Mouse (Mus musculus) ES-CJ7 (cell line): Measurements from ENCODE around the gene Spred2.

Experiments used
- DNase-seq: peaks from one replicate; pipeline ENCODE4 v3.0.0; 2011; ENCODE audit warnings: low read depth, low spot score

Spred2 gene

DNA sequence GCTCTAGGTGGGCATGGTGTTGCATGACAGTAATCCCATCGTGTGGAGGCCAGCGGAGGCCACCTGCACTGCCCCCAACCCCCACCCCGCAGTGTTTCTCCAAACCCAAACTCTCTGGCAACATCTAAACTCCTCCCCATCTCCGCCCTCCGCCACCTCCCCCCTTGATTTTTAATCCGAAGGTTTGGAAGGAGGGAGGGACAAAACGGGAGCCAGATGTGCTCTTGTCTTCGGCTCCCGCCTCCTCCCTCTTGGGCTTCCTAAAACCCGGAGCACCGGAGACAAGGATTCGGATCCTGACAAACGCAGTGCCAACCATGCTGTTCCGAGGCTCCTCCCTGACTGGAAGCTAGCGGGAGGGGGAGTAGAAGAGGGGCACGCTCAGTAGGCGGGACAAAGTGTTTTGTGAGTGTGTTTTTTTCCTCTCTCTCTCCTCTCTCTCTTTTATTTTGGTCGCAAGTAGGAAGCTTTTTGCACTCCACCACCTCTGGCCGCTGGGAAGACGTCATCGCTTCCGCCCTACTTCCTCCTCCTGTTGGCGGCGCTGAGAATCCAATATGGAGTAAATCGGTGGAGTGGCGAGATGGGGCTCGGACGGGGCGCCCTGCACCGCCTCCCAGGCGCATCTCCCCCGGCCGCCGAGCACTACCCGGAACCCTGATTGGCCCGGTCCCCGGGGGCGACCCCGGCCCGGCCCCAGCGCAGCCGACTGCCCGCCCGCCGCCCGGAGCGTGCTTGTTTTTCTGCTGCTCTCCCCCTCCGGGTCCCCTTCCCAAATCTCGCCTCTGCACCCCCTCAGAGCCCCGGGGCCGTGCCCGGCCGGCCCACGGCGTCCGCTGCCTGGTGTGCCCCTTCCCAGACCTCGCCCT, at the start of gene Spred2:
TSS of gene Spred2 (plus strand) at position 488 of the 869 bp plus-strand sequence.
- DNase-seq = peak; percentile 96

DNA sequence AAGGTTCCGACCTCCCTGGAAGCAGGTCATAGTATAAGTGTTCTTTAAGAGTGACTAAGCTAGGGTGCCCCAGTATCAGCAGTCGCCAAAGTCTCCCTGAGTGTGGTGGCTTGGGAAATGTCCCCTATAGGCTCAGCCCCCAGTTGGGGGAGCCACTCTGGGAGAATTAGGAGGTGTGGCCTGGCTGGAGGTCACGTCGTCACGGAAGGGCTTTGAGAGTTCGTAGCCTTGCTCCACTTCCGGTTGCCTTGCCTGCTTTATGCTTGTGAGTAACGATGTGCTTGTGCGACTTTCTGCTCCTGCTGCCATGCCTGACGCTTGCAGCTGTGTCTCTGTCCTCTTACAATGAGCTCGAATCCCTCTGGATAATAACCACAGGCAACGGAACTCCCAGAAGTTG, 48.6 kb upstream of the Spred2 start:
- DNase-seq = peak; percentile 27

DNA sequence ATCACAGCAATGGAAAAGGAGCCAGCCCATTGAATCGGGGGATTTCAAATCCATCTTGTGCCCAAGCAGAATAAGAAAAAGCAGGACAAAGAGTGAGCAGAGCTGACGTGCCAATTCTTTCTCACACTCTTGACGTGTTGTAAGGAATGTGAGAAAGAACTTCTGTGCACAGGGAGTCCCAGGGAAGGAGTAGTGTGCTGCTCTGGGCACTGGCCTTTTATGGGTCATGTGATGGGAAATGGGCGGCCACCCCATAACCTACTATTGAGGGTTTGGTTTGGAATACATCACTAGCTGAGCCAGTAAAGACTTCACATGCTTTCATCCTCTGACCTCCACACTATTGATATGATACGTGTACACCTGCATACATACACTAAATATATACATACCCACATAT, 48.2 kb upstream of the Spred2 start:
- no peak for DNase-seq

DNA sequence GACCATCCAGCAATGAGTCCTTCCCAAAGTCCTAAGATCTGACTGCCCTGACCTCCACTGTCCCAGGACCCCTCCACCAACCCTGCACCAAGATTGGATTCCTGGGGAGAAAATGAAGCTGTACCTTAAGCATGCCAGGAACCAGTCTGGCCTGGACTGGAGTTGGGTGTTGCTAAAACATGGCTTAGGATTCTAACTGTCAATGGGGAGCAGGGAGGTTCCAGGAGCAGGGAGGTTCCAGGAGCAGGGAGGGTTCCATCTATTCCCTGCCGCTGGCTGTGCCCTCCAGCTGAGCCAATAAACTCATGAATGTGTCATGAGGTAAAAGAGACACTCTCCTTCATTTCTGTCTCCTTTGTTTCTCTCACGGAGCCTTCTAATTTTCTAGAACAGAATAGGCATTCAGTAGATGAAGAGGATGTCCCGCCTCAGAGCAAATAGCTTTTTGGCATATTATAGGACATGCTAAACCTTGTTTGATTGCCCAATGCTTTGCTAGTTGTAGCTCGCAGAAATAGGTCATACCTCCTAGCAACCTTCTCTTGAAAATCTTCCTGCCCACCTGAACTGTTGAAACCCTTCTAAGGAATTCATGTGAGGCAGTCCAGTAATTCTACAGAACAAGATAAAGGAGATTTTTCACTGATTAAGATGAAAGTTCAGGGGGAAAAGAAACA, 46.8 kb upstream of the Spred2 start:
- DNase-seq = peak; percentile 62

DNA sequence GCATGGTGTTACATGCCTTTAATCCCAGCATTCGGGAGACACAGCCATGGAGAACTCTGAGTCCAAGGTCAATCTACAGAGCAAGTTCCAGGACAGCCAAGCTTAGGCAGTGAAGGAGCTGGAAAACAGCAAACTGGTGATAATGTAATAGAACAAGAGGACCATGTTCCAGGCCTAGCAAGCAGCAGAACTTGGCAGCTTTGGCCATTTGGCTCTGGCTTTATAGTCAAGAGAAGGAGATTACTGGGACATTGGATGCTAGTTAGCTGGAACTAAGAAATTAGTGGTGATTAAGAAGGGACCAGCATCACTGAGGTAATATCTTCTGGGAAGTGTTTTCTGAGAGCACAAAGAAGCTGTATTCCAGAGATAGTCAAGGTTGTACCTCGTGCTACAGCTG, 42.8 kb upstream of the Spred2 start:
- no peak for DNase-seq

DNA sequence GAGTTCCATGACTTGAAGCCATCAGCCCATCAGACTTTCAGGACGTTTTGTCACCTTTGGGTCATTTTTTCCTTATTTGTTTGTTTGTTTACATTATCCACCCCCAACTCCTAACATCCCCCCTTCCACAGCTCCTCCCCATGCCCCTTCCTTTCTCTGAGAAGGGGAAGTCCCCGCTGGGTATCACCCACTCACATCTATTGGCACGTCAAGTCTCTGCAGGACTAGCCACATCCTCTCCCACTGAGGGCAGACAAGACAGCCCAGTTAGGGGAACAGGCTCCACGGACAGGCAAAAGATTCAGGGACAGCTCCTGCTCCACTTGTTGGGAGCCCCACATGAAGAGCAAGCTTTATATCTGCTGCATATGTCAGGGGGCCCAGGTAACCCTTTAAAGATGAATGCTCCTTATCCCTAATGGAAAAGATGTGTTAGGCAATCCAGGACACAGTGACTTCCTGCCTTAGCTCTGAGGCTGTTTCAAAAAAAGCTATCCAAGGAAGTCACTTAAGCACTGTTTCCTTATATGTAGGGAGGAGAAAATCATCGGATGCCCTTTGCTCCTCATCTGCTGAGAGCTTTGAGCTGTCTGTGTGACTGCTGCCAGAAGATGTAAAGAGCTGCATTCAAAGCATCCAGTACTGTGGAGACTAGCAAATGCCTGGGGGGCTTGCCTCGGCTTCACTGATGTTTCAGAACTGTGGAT, 33.3 kb upstream of the Spred2 start:
- no peak for DNase-seq

DNA sequence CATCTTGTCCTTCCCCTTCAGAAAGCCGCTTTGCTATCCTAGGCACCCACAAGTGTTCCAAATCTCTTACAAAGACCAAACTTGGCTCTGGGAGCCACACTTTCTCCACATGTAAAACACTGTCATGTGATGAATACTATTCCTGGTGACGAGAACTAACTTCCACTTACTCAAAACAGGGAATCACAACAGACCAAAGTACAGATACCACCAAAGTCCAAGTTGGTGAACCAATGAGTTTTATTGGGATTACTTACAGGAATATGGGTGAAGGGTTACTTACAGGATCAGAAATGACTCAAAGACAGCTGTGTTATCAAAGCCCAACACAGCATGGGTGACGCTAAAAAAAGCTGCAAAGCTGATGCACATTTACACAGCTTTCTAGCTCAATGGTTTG, 30.9 kb upstream of the Spred2 start:
- DNase-seq = no peak

DNA sequence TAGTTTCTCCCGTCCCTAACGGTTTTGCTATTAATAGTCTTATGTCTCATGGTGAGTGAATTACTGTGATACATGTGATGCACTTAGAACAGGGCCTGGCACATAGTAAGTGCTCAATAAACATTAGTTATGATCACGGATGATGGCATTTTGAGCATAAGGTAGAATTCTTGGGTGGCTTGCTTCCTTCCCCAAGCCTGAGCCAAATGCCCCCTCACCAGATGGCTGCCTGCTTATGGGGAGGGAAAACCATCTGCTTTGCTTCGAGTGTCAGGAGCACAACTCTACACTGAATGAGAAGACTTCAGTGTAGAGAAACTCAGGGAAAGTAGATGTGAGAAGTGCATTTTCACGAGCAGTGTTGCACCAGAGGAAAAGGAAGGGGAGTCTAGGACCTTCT, 24.6 kb upstream of the Spred2 start:
- no peak for DNase-seq

DNA sequence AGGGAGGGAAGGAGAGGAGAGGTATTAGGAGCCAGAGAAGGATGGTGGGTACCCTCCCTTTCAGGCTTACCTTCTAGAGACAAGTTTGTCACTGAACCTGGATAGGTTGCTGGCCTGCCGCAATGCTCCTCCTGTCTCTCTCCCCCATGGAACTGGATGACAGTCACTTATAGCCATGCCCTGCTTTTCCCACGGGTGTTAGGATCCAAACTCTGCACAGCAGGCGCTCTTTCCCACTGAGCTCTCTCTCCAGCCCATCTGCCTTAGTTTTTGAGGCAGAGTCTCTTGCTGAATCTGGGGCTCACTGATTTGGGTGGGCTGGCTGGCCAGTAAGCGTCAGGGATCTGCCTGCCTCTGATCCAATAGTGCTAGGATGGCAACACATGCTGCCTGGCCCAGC, 23.5 kb upstream of the Spred2 start:
- no peak for DNase-seq

DNA sequence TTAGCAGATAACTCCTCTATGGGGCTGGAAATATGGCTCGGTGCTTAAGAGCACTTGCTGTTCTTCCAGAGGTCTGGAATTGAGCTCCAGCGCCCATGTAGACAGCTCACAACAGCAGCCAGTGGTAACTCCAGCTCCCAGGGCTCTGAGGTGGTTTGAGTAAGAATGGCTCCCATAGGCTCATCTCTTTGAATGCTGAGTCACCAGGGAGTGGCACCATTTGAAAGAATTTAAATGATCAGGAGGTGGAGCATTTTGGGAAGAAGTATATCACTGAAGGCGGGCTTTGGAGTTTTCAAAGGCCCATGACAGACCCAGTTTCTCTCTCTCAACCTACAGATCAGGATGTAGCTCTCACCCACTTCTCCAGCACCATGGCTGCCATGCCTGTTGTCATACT, 13.0 kb upstream of the Spred2 start:
- peak; percentile 80 for DNase-seq

DNA sequence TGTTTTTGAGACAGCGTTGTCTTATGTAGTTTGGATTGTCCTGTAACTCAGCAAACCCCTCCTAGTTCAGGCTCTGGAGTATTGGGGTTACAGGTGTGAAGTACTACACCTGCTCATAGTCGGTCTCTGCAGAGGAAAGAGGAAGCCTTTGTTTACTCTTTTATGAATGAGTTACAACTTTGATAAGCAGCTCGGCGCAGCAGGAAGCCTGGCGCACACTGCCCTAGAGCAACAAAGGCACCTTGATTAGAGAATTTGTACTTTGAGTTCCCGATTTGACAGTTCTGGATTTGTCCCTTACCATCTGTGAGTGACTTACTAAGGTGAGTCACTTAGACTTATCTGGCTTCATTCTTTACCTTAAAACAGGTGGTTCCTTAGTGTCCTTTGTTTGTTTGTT, 12.0 kb upstream of the Spred2 start:
- DNase-seq = no peak

DNA sequence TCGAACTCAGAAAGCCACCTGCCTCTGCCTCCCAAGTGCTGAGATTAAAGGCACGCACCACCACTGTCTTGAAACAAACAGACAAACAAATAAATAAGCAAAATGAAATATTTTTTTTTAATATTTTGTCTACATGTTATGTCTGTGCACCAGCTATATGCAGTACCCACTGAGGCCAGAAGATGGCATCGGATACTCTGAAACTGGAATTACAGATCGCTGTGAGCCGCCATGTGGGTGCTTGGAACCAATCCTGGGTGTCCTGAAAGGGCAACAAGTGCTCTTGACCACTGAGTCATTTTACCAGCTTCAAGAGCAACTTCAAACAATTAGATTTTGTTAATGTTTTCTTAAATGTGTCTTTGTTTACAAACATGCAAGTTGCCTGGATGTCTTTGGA, 11.5 kb upstream of the Spred2 start:
- peak; percentile 67 for DNase-seq

DNA sequence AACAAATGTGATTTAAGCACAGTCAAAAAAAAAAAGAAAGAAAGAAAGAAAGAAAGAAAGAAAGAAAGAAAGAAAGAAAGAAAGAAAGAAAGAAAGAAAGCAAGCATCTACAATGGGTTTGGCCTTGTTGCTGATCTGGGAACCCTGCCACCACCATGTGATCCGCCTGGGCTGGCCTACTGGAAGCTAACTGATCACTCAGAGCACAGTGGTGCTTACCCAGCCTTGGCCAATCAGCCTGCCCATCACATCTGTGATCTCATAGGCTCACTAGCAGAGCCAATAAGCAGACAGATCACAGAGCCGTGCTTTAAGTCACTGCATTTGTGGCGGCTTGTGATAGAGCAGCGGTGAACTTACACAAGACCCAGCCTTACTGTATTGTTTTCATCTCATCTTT, 10.4 kb upstream of the Spred2 start:
- no peak for DNase-seq

DNA sequence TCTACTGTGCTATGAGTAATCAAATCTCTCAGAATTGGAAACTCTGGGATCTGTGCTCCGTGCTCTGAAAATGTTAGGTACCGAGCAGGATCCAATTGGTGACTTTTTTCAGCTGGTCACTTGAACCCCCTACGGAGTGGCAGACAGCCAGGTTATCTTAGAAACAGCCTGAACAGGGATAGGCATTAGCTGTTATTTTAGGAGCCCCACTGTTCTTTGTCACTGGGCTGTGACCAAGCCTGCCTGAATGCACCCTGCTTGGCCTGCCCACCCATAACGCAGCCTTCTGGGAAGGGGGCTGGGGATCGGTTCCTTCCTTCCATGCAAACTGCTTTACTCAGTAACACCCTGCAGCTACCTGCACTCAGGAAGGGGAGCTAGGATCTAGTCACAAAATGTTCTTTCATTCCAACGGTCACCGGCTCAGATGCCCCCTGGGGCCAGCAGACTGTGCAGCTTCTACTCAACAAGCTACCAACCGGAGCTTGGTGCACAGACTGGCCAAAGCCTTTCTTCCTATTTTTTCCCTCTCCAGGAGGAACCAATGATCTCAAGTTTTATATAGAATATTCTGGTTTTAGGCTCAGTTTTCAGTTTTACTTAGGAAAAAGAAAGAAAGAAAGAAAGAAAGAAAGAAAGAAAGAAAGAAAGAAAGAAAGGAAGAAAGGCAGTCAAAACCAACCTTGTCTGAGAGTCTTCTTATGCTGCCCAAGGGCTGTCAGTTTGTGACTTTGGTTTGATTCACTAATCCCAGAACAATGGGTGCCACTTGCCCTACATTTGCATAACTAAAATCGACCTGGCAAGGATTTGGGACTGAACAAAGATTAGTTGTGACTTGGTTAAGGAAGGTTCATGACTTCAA, 6.6 kb upstream of the Spred2 start:
- DNase-seq = peak; percentile 79

DNA sequence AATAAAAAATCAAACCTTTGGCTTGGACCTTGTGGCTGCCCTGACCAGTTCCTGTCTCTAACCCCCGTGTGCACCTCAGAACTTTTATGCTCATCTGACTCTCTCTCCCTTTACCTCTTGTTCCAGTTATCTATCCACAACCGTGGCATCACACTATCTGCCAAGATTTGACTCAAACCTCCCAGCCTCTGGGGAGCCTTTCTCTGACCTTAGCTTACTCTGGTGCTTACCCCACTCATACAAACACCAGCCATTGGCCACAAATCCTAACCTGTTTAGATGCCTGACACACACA, 6.0 kb upstream of the Spred2 start:
- no peak for DNase-seq

DNA sequence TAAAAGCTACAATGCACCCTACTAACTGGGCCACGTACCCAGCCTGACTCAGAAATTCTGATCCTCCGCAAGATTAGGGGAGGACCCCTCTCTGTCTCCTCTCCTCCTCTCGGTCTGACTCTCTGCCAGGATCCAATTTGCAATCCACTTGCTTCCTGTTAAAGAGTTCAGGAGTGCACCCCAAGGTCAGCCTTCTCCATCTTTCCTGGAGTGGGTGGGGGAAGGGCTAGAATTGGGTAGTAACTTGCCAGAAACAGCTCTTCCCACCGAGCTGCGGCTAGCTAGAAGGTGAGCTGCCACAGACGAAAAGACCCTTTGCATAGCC, 4.8 kb upstream of the Spred2 start:
- peak; percentile 97 for DNase-seq

DNA sequence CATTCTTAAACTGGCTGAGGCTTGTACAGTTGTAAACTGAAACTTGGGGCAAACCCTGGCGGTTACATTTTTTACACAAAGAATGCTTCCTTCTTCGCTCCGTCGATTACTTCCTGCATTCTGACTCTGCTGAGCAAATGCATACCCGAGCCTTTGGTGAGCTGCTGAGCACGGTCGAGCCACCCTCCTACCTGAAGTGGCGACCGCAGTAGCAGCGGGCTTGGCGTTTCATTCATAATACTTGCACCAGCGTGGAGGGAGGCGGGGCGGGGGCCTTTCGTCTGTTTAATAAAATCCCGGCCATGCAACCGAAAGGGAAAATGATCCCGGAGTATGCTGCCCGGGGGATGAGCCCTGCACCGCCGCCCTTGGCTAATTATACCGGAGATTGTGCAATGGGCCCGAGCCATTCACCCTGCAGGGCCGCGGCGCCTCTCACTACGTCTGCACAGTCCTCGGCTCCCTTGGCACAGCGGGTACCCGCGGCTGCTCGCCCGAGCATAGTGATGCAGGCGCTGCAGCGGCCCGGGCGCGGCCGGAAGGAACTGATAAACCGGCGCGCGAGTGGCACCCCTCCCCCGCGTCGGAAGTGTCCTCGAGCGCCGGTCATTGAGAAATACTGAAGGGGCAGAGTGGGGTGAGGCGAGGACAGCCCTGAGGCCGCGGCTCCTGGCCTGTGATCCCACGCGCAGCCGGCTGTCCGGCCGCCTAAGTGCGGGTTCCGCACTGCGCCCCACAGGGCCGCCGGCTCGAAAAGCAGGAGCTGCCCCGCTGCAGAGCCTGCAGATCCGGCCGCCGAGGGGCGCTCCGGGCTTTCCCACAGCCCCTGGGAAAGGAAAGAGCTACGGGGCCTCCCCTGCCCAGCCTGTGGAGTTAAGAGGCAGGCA, 4.1 kb upstream of the Spred2 start:
- DNase-seq = peak; percentile 70

DNA sequence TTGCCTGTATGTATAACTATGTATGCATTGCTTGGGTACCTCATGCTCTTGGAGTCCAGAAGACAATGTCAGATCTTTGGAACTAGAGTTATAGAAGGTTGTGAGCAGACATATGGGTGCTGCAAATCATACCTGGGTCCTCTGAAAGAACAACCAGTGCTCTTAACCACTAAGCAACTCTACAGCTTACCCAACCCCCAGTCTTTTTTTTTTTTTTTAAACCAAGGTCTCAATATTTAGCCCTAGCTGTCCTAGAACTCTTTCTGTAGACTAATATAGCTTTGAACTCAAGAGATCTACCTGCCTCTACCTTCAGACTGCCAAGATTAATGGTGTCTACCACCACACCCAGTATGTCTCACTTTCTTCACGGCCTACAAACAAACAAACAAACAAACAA, 2.5 kb upstream of the Spred2 start:
- DNase-seq = no peak

DNA sequence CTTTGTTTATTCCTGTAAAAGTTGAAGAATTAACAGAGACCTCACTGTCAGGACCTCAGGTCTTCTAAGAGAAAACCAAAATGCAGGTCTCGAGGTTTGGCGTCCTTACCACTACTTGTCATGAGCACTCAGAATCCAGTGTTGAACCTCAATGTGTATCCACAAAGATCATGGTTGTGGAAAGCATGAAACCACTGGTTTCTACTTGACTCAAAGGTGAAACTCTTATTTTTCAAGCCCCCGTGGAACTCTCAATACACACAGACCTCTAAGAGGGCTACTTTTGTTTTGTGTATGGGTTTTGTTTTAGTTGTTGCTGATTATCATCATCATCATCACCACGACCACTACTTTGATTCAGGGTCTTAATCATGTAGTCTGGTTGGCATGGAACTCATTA, 2.0 kb upstream of the Spred2 start:
- DNase-seq = no peak

DNA sequence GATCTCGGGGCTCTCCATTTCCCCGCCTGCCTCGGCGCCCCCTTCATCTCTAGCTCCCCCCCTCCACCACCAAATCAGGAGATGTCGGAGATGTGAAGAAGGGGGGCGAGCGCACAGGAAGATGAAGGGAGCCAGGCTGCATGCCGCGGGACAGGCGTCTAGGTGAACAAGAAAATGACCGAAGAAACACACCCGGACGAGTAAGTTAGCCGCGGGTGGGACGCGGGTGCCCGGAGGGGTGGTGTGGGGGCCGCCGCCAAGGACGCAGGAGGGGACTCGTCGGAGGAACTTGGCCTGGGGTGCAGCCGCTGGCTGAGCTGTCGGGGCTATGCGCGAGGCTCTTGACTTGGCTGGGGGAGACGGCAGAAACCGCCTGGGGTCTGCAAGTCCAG, 578 bp downstream of the Spred2 start:
- DNase-seq = no peak
